Mouse (Mus musculus) layer of hippocampus, adult 2 months (tissue): ENCODE data around the gene Vwa3a. TPM values are rescaled to one million over a fixed set of nuclear protein-coding genes. Genes with fewer than 3 reads are reported as not detected.

Experiments
- DNase-seq, 2 experiments: peaks; one replicate each; pipeline ENCODE4 v3.0.0; 2022; ENCODE audit warnings: low spot score in 2 of 2
- H3K27ac ChIP-seq: fragments of 200-600 bp; 2 replicates; pipeline ENCODE4 v1.8.1; 2022
- H3K4me3 ChIP-seq: fragments of 200-600 bp; 2 replicates; pipeline ENCODE4 v1.8.1; 2022; ENCODE audit warnings: mild to moderate bottlenecking
- CTCF ChIP-seq: fragments of 200-600 bp; conservative IDR thresholded peaks from 2 replicates; pipeline ENCODE4 v1.8.1; 2022; ENCODE audit warnings: antibody characterized with exemption, mild to moderate bottlenecking, moderate library complexity
- total RNA-seq, 2 experiments: library from RNA; stranded (reverse); gene quantifications; 2 replicates each; pipeline ENCODE4 v1.2.3; 2021

Gene Vwa3a
- total RNA-seq, 2 experiments from 2014 or later, result 16.1 to 20.3 TPM

- Histone ChIP-seq H3K4me3 (no peak overlapping the region), H3K27ac (no peak overlapping the region; the same call in 1 of the 2 replicates)
- DNase-seq, result no peak
- no peak for TF ChIP-seq CTCF
These were observed 17.1 kb upstream of the Vwa3a start for GRCm38 (mm10) chr7:120722063-120722462.

GRCm38 (mm10) chr7:120722839-120723278, 16.3 kb upstream of the Vwa3a start:
- H3K4me3 ChIP-seq, result no peak overlapping the region
- no peak for TF ChIP-seq CTCF
- peak; percentile 28 to 29 for DNase-seq
- peak overlapping the region; percentile 71 for H3K27ac ChIP-seq

- peak; percentile 93 for TF ChIP-seq CTCF
- Histone ChIP-seq H3K27ac (no peak overlapping the region), H3K4me3 (no peak overlapping the region)
- peak; percentile 38 to 41 for DNase-seq
These were observed 11.5 kb upstream of the Vwa3a start for GRCm38 (mm10) chr7:120727581-120727980.

- Histone ChIP-seq H3K27ac (no peak overlapping the region), H3K4me3 (no peak overlapping the region)
- no peak for TF ChIP-seq CTCF
- DNase-seq, result no peak
These were observed 9.5 kb upstream of the Vwa3a start for GRCm38 (mm10) chr7:120729635-120730034.

GRCm38 (mm10) chr7:120732906-120733305, 6.2 kb upstream of the Vwa3a start:
- H3K27ac ChIP-seq, result 0 out of 2 replicates have a peak overlapping the region, but pooled peaks have one; percentile 16
- H3K4me3 ChIP-seq, result no peak overlapping the region
- TF ChIP-seq CTCF, result no peak
- no peak for DNase-seq

- 0 out of 2 replicates have a peak, but pooled peaks have one; percentile 7 for TF ChIP-seq CTCF
- peak; percentile 40 to 58 for DNase-seq
- Histone ChIP-seq H3K4me3 (peak overlapping the region; percentile 38), H3K27ac (peak overlapping the region; percentile 85)
These were observed 512 bp downstream of the Vwa3a start for GRCm38 (mm10) chr7:120739558-120740101.

GRCm38 (mm10) chr7:120743366-120744351, 4.5 kb downstream of the Vwa3a start:
- no peak for DNase-seq
- no peak overlapping the region for H3K27ac ChIP-seq
- no peak overlapping the region for H3K4me3 ChIP-seq
- TF ChIP-seq CTCF, result no peak

GRCm38 (mm10) chr7:120744606-120745005, 5.5 kb downstream of the Vwa3a start:
- Histone ChIP-seq H3K27ac (no peak overlapping the region), H3K4me3 (no peak overlapping the region)
- no peak for TF ChIP-seq CTCF
- no peak for DNase-seq

GRCm38 (mm10) chr7:120746029-120746428, 6.9 kb downstream of the Vwa3a start:
- Histone ChIP-seq H3K27ac (no peak overlapping the region), H3K4me3 (no peak overlapping the region)
- no peak for TF ChIP-seq CTCF
- DNase-seq, result no peak

GRCm38 (mm10) chr7:120746821-120747220, 7.7 kb downstream of the Vwa3a start:
- no peak for DNase-seq
- TF ChIP-seq CTCF, result no peak
- Histone ChIP-seq H3K27ac (no peak overlapping the region), H3K4me3 (no peak overlapping the region)

GRCm38 (mm10) chr7:120748478-120748877, 9.4 kb downstream of the Vwa3a start:
- Histone ChIP-seq H3K27ac (no peak overlapping the region), H3K4me3 (no peak overlapping the region)
- no peak for DNase-seq
- no peak for TF ChIP-seq CTCF

GRCm38 (mm10) chr7:120751330-120751729, 12.2 kb downstream of the Vwa3a start:
- no peak overlapping the region for H3K27ac ChIP-seq
- no peak overlapping the region for H3K4me3 ChIP-seq
- no peak for DNase-seq
- TF ChIP-seq CTCF, result no peak

- no peak overlapping the region for H3K27ac ChIP-seq
- peak in 1 of 2 experiments; percentile 19 for DNase-seq
- H3K4me3 ChIP-seq, result no peak overlapping the region
- no peak for TF ChIP-seq CTCF
These were observed 12.8 kb downstream of the Vwa3a start for GRCm38 (mm10) chr7:120751906-120752305.
